Mouse (Mus musculus) gastrocnemius, adult 8-10 months (tissue): ENCODE measurements around the gene Gm5741. TPM values are rescaled to one million over a fixed set of nuclear protein-coding genes. Genes with fewer than 3 reads are reported as not detected.
"Not testable (repeated sequence)": the region's sequence is repeated elsewhere in the genome, so short reads cannot be mapped to it uniquely, and the experiment has no call there.

Experiments
- DNase-seq, 2 experiments: peaks; one replicate each; pipeline ENCODE4 v3.0.0; 2022; ENCODE audit warnings: low spot score in 2 of 2
- total RNA-seq, 4 experiments: library from RNA; stranded (reverse); gene quantifications; 2 replicates each; pipeline ENCODE4 v1.2.4; 2022

The Gm5741 gene
- not detected for total RNA-seq

DNA sequence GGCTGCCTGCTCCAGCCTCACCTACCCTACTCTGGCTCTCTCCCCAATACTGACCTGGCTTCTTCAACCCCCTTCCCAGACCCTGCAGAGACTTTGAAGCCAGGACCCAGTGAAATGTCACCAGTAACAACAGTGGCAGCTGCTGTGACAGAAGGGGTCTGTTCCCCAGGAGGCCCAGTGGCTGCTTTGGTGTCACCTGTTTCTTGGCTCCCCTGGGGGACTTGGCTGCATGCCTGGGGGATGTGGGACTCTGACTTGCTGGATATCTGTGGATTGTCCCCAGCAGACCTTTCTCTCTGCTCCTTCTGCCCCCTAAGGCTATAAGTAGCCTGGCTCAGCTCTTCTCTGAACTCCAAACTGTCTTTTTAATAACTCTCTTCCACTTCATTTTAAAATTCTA lies at the start of gene Gm5741:
Gene Gm5741, minus strand, starts transcription at position 1 of the 400 bp plus-strand sequence.
- no peak for DNase-seq

DNA sequence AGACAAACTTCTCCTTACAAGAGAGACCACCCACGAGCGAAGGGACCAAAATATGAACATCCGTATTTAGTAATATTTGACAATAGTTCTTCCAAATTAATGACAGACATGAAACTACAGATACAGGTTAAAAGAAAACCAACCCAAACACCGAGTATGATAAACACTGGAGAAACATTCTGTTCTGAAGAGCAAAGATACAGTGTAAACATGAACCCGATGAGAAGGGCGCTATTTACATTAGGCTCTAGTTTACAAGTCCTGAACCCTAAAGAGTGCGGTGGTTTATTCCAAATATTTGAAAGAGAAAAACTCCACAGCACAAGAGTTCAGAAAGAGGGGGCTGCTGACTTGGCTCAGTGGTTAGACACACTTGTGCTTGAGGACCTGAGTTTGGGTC lies 49.2 kb upstream of the Gm5741 start:
- DNase-seq: no peak

DNA sequence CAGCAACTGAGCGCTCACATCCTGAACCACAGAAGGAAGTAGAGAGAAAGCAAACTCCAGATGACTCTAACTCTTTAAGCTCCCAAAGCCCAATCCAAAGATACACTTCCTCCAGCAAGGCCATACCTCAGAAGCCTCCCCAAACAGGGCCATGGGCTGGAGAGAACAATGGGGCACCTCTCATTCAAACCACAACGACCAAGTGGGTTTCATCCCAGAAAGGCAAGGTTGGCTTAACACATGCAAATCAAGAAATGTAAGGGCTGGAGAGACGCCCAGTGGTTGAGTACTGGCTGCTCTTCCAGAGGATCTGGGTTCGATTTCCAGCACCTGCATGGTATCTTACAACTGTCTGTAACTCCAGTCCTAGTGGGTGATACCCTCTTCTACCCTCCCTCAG lies 47.7 kb upstream of the Gm5741 start:
- DNase-seq: no peak

- DNase-seq: no peak
Measured at GRCm38 (mm10) chr8:85113241-85113640, 45.5 kb upstream of the Gm5741 start.

DNA sequence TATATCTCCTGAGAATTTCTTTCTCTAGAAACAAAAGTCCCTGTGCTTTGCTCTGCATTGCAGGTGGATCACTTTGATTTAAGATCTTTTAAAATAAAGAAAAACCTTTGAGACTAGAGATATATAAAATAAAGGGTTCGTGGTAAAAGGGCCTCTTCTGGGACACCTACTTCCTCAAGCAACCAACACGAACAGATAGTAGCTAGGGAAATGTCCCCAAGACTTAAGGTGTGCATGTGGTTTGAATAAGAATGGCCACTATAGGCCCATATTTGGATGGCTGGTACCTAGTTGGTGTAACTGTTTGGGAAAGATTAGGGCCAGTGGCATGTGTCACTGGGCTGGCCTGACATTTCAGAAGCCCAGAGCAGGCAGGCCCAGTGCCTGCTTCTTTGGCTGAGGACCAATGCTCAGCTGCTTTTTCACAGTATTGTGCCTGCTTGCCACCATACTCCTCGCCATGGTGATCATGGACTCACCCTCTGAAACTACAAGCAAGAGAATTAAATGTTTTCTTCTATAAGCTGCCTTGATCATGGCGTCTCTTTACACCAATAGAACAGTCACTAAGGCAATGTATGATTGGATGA lies 32.4 kb upstream of the Gm5741 start:
- no peak for DNase-seq

DNA sequence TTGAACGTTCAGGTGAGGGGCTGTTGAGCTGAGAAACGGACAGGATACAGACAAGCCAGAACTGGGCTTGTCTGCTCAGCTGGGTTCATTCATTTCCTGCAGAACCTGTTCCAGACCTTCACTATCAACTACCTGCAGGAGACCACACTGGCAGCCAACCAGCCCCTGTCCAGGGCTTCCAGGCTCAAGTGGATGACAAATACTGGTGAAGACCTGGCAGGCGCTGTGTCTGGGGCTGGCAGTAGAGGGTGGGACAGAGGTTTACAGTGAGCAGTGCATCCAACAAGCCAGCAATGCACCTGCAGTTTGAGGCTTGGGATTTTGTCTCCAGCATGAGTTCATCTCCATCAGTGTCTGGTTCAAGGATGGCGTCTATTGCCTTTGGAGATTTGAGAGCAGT lies 29.1 kb upstream of the Gm5741 start:
- no peak for DNase-seq

GRCm38 (mm10) chr8:85096196-85096595 lies 28.4 kb upstream of the Gm5741 start:
- no peak for DNase-seq

DNA sequence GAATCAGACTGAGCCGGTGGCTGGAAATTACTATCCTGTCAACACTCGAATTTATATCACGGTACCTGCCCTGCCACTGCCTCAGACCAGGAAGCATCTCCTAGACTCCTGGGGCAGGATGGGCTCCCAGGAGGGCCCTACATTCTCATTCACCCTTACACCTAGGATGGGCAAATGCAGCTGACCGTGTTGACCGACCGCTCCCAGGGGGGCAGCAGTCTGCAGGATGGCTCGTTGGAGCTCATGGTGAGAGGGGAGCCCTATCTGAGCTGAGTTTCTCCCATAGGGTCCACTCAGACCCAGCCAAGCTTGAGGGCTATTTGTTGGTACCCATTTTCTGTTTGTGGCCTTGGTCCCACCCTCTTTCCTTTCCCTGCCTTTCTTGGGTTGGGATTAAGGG lies 27.8 kb upstream of the Gm5741 start:
- no peak for DNase-seq

DNA sequence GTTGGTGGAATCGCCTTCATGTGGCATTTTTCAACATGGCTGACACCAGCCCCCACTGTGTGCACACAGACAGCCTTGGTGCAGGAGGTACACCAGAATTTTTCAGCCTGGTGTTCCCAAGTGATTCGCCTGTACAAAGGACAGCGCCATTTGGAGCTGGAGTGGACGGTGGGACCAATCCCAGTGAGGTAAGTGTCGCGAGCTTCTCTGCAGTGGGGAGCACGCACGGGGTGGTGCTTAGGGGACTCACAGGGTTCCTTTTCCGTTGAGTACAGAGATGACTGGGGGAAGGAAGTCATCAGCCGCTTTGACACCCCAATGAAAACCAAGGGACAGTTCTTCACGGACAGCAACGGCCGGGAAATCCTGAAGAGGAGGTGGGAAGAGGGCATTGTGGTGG lies 27.3 kb upstream of the Gm5741 start:
- no peak for DNase-seq

DNA sequence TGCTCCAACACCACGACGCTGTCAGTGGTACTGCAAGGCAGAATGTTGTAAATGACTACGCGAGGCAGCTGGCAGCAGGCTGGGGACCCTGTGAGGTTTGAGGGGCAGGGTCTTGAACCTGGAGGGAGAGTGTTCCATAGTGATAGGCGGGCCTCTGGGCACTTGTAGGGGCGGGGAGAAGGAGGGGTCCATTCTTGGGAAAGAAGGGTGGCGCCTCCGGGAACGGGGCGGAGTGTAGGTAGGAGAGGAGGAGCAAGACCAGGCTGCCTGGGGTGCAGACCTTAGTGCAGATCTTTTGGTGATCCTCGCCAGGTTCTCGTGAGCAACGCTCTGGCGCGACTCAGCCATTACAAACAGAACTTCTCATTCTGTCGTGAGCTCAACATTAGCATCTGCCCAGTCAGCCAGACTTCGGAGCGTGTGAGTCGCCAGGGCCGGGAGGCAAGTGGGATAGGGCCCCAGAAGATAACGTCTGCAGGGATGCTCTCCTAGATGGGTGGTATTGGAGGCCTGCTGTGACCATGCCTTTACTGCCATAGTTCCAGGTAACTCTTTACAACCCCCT lies 23.8 kb upstream of the Gm5741 start:
- DNase-seq: no peak

GRCm38 (mm10) chr8:85090856-85091255 lies 23.1 kb upstream of the Gm5741 start:
- DNase-seq: no peak

DNA sequence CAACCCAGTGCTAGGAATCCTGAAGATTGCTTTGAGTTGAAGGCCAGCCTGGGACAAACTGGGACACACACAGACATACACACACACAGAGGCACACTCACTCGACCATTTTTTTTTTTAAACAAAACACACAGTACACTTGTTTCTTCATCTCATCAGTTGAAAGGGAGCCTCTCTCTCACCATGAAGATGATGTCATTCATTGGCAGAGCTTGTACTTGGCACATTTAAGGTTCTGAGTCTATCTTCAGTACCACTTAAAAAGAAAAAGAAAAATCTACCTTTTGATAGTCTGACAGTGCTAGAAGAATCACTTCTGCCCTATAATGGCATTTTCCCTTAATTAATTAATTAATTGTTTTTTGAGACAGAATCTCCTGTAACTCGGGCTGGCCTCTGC lies 21.0 kb upstream of the Gm5741 start:
- DNase-seq: no peak

DNA sequence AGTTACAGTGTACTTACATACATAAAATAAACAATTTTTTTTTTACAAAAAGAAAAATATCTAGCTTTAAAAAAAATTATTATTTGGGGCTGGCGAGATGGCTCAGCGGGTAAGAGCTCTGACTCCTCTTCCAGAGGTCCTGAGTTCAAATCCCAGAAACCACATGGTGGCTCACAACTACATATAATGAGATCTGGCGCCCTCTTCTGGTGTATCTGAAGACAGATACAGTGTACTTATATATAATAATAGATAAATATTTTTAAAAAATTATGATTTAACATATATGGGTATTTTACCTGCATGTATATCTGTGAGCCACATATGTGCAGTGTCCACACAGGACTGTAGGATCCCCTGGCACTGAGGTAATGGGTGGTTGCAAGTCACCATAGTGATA lies 18.5 kb upstream of the Gm5741 start:
- DNase-seq: no peak

GRCm38 (mm10) chr8:85084633-85085032 lies 16.9 kb upstream of the Gm5741 start:
- no peak for DNase-seq

DNA sequence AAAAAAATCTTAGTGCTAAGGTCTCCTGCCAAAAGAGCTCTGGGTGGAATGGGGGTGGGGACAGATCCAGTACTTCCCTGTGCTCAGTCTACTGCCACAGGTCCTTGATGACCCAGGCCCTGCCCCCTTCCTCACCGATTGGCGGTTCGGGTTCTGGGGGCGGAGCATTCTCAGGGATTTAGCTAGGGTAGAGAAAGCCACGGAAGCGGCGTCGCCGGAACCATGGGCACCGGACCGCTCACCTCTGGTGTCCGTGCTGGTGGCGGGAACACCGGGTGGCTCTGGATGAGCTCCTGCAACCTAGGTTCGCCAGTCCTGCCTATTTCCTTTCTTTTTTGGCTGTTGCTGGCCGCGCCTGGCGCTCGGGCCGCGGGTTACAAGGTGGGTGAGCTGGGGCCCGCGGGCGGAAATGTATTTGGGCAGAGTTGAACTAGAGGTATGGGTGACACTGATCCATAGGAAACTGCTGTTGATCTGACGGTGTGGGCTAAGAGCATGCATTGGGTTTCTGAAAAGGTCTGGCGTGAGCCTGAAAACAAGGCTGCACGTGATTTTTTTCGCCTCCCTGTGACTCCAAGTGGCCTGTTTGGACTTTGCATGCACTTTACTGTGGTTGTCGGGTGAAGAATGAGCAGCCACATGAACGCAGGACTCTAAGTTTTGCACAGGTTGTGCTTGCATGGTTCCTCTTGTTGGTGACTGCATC lies 15.5 kb upstream of the Gm5741 start, which contains the start of gene Man2b1:
Gene Man2b1, plus strand, starts transcription at position 163 of the 706 bp plus-strand sequence.
- peak; percentile 75 to 81 for DNase-seq

DNA sequence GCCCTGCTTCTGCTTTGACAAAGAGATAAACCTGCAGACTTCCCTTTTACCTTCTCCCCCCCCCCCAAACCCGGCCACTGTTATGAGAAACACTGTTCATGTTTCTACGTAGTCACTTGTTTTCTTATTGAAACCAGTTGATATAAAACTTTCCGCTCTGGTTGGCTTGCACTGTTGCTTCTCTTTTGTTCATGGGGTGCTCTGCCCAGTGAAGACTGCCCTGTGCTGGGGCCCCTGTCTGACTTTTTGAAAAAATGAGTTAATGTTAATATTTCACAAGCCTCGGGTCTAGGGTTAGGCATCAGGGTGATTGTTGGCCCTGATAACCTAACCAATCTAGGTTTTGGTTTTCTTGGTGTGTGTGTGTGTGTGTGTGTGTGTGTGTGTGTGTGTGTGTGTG lies 14.4 kb upstream of the Gm5741 start:
- not testable (repeated sequence) for DNase-seq

- DNase-seq: no peak
Measured at GRCm38 (mm10) chr8:85081216-85081555, 13.4 kb upstream of the Gm5741 start, which contains the start of gene Wdr83. Gene Wdr83, minus strand, starts transcription at chr8:85081306.

DNA sequence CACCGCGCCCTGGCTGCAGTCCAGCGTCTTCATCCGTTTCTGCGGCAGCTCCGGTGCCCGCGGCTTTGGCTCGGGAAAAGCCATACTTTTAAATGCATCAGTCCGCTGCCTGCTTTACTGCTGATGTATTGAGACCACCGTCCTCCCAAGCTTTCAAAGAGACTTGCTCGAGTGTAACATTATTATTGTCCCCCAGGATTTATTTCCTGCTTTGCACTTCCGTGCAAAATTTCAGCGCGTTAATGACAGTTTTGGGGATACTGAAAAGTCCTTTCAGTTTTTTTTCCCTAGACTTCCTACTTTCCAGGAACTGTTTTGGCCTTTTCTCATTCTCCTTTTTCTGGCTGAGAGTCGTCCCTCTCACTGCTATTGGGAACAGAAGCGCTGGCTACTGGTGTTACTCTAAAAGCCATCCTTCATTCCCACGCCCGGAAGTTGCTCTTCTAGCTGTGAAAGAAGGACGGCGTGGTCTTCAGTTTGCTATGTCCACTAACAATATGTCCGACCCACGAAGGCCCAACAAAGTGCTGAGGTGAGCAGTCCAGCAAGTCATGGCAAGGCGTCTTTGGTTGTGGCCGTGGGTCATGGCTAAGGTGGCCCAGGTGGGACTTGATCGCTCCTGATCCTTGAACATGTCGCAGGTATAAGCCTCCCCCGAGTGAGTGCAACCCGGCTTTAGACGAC lies 12.9 kb upstream of the Gm5741 start, which contains the start of gene Wdr83os:
Gene Wdr83os, plus strand, starts transcription at position 209 of the 684 bp plus-strand sequence.
- DNase-seq: no peak

GRCm38 (mm10) chr8:85080214-85080531 lies 12.4 kb upstream of the Gm5741 start:
- DNase-seq: no peak

GRCm38 (mm10) chr8:85076993-85077392 lies 9.2 kb upstream of the Gm5741 start:
- DNase-seq: peak; percentile 48 to 52

DNA sequence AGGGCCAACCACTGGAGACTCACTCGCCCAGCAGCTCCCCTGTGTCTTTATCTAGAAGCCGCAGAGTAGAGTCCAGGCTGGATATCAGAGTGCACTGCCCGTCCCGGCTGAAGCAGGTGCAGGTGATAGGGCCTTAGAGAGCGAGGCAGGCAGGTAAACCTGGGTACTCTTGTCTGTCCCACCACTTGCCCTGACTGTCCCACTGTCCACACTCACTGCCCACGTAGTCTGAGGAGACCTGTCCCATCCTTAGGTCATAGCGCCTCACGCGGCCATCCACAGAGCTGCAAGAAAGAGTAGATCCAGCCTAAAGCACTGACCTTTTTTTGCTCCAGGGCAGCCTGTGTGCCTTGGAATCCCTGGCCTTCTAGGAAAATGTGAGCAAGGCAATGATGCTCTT lies 8.2 kb upstream of the Gm5741 start:
- DNase-seq: no peak

- DNase-seq: no peak
Measured at GRCm38 (mm10) chr8:85074617-85075016, 6.8 kb upstream of the Gm5741 start.
